Mouse (Mus musculus): Measurements from ENCODE around the gene Foxn1.

DNA sequence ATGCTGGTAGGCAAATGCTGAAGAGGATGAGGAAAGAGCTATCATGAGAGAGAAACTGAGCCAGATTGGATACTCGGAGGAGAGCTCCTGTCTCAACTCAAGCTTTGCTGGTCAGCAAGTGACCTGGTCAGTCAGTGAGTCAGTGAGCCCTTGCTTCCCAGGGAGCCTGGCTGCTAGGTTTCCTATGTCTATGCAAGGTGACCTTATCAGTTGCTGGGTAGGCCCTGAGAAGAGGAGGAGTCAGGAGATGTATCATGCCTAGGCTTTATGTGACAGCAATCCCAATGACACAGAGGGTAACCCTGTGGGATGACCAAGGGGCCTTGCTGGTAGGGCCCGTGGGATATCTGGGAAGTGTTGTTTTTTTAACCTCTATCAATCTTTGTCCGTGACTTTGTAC, 14.2 kb downstream of the Foxn1 start:
- TF ChIP-seq CTCF (conservative IDR thresholded peaks at IDR 0.05; ENCODE audit: low read length) (no peak), NANOG (IDR thresholded peaks at IDR 0.05; ENCODE audit: borderline replicate concordance, low read length) (no peak)

All from E14TG2a.4 (cell line).